Mouse (Mus musculus) erythroblast, embryonic 14.5 days (primary cell): ENCODE results near the gene Mis18bp1.
"Not testable (repeated sequence)": the region's sequence is repeated elsewhere in the genome, so short reads cannot be mapped to it uniquely, and the experiment has no call there.

Experiments
- GATA1 ChIP-seq: IDR thresholded peaks from 2 replicates; pipeline ENCODE4 v1.6.1; 2012; ENCODE audit warnings: low read length, inconsistent platforms, mixed read lengths
- TAL1 ChIP-seq: IDR thresholded peaks from 3 replicates; pipeline ENCODE4 v1.6.1; 2012; ENCODE audit warnings: low read length, inconsistent platforms, mixed read lengths

DNA sequence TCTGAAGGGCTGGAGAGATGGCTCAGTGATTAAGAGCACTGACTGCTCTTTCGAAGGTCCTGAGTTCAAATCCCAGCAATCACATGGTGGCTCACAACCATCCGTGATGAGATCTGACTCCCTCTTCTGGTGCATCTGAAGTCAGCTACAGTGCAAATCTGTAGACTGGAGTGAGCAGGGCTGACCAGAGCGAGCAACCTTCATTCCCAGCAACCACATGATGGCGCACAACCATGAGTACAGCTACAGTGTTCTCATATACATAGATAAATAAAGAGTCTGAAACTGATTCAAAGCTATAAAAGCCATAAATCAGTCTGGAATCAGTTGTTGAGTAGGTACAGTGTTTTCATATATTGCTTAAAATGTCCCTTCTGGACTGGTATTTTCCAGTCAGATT lies 36.3 kb downstream of the Mis18bp1 start:
- TF ChIP-seq TAL1, GATA1: not testable (repeated sequence)
